Mouse (Mus musculus): ENCODE measurements around the gene Enox1.

The Enox1 gene

GRCm38 (mm10) chr14:77275607-77276006 lies 119.0 kb downstream of the Enox1 start:
- no peak for DNase-seq (ENCODE audit: low spot score)

DNA sequence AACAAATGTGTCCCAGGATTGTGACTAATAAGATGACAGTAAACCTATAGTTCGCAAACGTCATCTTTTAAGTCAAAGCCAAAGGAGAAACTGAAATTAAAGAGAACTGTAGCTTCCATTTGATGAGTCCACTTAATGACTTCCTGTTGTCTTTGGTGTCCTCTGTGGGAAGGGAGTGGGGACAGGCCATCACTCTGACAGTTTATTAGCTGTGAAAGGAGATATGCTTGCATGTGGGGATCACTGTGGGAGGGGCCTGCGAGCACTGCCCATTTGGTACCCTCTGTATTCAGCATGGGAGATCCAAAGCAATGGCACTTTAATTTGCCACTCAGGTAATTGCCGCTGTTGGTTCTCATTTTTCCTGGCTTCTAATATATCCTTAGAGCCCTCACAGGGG lies 122.6 kb downstream of the Enox1 start:
- no peak for DNase-seq (ENCODE audit: low spot score)

DNA sequence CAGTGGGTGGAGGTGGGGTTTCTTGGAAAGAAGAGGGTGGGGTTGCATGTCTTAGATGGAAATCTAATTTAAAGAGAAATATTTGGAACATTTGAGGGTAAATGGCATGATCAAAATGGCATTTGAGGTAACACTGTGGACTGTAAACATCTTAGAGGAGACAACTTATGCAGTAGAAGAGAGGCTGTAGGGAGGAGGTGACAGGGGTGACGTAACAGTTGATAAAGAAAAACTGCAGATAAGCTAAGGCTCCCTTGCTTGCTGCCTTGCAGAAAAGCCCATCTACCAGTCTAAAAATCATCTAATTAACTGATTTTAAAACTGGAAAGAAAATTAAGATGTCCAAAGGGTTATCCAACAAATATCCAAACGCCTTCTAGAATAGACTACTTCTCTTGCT lies 123.9 kb downstream of the Enox1 start:
- no peak for DNase-seq (ENCODE audit: low spot score)

DNA sequence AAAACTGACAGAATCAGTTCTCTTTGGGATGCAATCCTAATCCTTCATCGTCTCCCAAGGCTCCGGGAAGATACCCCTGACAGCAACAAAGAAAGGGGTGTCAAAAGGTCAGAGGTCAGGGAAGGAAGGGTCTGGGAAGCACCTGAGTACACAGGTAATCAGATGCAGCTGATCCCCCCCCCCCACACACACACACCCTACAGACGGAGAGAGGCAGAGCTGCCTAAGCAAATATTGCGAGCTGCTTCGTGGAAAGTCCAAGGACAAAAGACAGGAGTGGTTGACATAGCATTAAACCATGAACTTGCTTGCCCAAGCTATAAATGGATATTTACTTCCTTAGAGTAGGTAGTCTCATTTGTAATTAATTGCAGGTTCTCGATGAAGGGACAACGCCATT lies 124.3 kb downstream of the Enox1 start:
- no peak for DNase-seq (ENCODE audit: low spot score)

DNA sequence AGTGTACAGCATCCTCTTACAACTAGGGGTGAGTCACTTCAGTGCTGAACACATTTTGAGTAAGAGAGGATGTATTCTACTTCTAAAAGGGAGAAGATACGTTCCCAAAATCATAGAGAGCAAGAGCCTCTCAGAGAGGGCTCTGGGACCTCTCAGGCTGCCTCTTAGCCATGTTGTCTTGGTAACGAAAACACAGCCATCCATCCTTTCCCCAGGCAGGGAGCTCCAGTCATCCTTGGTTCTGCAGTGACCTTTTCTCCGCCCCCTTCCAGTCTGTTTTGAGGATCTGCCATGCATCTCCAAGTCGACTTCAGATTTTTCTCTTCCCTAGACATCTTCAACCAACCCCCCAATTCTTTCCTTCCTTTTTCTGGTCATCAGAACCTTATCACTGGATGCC lies 127.4 kb downstream of the Enox1 start:
- DNase-seq (ENCODE audit: low spot score), result no peak

DNA sequence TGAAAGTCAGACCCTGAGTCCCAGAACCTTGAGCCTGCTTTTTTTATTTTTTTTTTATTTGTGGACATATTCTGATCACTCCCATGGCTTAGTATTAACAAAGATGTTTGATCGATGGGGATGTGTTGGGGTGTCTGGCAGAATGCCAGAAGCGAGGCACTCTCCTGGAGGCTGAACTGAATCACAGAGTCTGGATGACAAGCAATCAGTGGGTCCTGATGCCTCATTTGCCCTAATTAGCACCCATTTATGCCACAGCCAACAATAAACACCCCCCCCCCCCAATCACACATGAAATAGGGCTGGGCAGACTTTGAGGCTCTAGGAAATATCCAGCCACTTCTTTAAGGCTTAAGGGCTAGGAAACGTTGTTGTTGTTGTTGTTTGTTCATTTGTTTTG lies 128.9 kb downstream of the Enox1 start:
- no peak for DNase-seq (ENCODE audit: low spot score)

DNA sequence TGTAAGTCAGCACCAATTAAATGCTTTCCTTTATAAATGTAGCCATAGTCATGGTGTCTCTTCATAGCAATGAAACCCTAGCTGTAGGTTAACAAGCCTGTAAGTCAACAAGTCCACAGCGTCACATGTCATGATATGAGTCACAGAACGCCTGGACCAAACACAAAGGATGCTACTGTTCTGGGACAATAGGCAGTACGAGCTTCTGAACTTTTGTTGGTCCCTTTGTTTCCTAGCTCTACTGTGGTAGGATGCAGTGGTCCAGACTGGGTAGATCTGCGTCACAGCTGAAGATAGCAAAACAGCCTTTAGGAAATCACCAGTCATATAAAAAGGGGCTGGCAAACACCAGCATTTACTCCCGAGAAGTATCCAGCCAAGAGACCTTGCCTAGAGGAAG lies 135.2 kb downstream of the Enox1 start:
- DNase-seq (ENCODE audit: low spot score), result no peak

GRCm38 (mm10) chr14:77297039-77297438 lies 140.5 kb downstream of the Enox1 start:
- no peak for DNase-seq (ENCODE audit: low spot score)

GRCm38 (mm10) chr14:77298327-77298726 lies 141.8 kb downstream of the Enox1 start:
- no peak for DNase-seq (ENCODE audit: low spot score)

DNA sequence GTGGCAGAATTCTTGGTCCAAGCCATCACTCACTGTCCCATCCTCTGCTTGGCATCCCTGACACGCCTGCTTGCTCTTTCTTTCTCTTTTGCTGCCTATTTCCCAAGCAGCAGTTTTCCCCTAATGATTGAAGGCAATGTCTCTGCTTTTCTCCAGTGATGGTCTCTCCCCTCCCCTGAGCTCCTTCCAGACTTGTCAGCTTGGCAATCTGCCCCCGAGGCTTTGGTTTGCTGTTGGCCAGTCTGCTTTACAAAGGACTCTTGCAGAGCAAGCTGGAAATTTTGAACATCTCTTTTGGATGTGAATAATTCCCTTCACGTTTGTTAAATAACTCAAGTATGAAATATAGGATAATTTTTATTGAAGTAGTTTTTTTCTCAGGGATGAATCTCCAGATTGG lies 153.0 kb downstream of the Enox1 start:
- no peak for DNase-seq (ENCODE audit: low spot score)

GRCm38 (mm10) chr14:77311456-77311855 lies 154.9 kb downstream of the Enox1 start:
- no peak for DNase-seq (ENCODE audit: low spot score)

GRCm38 (mm10) chr14:77319396-77319795 lies 162.8 kb downstream of the Enox1 start:
- no peak for DNase-seq (ENCODE audit: low spot score)

DNA sequence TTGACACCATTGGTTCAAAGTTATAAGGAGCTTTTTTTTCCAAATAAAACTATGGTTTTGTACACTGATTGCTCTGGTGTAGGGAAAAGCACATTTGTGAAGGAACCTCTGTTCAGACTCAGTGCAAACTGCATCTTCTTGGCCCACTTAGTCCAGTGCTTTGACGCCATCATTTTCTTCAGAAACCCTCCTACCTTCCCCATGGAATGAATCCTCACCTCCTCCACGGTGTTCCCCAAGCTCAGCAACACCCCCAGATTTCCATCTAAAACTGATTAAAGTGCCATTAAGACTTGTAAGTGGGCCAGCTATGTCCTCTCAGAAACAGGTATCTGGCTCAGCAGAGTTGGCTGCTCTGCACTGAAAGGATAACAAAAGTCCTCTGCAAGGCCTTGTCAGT lies 167.8 kb downstream of the Enox1 start:
- no peak for DNase-seq (ENCODE audit: low spot score)

GRCm38 (mm10) chr14:77327693-77328092 lies 171.1 kb downstream of the Enox1 start:
- no peak for DNase-seq (ENCODE audit: low spot score)

GRCm38 (mm10) chr14:77329791-77330190 lies 173.2 kb downstream of the Enox1 start:
- DNase-seq (ENCODE audit: low spot score), result no peak

DNA sequence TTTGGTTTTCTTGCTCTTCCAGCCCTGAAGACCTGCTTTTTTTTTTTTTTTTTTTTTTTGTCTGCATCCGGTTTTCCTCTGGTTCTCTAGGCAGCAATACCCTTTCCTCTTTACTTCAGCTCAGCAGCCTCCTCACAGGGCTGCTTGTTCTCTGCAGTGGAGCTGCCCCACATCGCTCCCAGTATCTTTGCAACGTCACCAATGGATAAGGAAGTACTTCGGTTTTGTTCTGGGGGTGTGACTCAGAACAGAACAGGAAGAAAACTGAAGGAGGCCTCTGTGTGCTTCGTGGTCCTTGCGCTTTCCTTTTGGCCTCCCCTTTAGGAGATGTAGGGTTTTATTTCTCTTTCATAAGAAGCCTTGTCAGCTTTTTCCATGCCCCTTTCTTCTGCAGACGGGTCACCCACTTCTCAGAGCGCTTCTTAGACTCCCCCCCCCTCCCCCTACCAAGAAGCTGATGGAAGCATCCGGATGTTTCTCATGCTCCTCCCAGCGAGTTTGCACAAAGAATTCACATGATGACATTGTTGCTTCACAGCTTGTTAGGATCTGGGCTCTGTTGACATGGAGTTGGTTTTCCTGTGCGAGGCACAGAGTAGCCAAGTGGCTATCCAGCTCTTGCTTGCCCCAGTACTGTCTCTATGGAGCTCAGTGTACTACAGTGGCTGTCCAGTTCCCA lies 187.2 kb downstream of the Enox1 start:
- DNase-seq (ENCODE audit: low spot score), result no peak

DNA sequence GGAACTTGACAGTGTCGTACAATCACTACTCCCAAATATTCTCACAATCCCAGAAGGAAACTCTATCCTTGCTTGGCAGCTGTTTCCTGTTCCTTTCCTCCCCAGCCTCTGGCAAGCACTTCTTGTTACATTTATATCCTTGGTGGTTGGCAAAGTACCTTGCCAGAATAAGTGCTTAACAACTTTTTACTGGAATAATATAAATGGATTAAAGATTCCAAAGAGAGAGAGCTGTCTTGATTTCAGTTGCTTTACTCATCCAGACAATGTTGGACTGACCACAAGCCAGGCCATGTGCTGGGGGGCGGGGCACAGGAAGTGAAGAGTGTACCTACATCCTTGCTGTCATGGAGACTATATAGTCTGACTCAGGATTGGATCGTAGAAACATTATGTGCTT lies 189.7 kb downstream of the Enox1 start:
- no peak for DNase-seq (ENCODE audit: low spot score)

DNA sequence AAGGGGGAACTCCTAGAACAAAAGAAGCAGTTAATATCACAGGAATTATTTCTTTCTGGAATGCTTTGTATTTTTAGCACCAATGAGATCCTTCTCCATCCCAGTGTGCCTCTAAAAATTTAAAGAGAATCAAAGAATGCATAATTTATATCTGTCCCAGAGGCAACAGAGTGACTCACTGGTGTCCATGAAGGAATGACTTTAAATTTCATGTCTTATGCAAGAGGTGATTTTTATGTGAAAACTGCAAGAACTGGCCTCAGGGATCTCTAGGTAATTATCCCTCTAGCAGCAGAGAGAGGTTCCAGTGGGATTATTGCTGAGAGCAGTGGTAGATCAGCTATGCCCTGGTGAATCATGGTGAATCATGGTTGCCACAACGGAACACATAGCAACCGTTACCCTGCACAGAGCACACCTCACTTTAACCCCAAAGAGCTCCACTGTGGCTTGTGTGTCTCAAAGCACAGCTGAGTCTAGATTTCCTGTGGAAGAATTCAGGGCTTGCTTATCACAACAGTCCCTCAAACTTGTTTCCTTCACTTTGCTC lies 195.3 kb downstream of the Enox1 start:
- DNase-seq (ENCODE audit: low spot score), result no peak

DNA sequence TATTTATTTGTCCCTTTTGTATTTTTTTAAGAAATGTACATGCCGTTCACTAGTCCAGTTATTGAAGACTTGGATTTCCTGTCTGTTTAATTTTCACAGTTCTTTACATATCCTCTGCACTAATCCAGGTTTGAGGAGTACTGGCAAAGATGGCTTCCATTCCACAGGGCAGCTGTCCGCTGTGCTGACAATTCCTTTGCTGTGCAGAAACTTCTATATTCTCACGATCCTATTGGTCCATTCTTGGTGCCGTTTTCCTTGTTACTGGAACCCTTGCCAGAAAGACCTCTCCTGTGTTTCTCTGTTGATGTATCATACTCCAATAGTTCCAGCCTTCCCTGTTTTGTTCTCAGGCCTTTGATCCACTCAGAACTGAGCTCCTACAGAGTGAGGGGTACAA lies 206.1 kb downstream of the Enox1 start:
- DNase-seq (ENCODE audit: low spot score), result no peak

GRCm38 (mm10) chr14:77368411-77368810 lies 211.8 kb downstream of the Enox1 start:
- no peak for DNase-seq (ENCODE audit: low spot score)

GRCm38 (mm10) chr14:77369070-77369469 lies 212.5 kb downstream of the Enox1 start:
- DNase-seq (ENCODE audit: low spot score), result no peak

DNA sequence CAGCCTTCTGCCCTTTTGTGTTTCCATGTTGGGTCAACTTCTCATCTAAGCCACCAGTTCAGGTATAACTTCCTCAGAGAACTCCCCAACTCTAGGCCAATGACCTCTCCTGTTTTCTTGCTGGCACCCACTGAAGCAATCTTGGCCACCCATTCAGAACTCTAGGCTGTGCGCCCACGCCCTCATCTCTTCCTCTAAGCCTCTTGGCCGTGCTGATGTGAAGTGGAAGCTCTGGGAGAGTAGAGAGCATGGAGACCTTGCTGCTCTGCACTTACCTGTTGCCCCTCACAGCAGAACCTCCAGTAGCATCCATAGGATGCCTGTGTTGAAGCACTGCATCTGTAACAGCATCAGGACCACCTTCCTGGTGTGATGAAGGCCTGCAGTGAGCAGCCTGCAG lies 214.0 kb downstream of the Enox1 start:
- no peak for DNase-seq (ENCODE audit: low spot score)

DNA sequence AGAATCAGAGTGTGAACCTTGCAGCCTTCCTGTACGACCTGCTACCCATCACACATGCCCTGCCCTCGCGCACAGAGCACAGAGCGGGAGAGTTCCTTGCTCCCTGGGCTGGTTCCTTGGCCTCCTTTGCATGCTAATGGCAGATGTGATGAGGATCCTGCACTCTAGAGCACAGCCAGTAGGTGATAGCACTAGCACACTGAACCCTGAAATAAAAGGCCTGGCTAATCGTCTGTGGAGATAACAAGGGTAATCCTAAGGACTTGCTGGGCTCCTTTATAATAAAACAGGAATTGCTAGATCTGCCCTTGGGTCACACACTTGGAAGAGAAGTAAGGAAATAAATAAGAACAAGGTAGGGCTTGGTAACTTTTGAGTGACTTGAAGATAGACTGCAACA lies 215.4 kb downstream of the Enox1 start:
- DNase-seq (ENCODE audit: low spot score), result no peak

DNA sequence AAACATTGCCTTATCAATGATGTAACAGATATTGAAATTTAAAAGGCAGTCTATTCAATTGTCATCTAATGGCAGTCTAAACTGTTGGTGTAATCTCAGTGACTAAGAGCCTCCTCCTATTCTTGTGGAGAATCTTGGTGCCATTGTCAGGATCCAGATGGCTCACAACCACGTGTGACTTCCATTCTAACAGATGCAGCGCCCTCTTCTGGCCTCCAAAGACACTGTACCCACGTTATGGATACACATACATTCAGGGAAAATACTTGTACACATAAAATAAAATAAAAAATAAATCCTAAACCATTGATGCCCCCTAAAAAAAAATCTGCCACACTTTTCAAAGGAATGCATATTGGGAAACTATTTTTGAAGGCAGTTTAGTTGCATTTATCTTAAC lies 216.6 kb downstream of the Enox1 start:
- DNase-seq (ENCODE audit: low spot score), result no peak

All from testis, postnatal 14 days (tissue).